Mouse (Mus musculus): ENCODE results near the gene Nacad.

Gene Nacad

GRCm38 (mm10) chr11:6585748-6586147, 20.1 kb downstream of the Nacad start:
- no peak for DNase-seq (ENCODE audit: extremely low read depth, insufficient read length, low spot score)

GRCm38 (mm10) chr11:6581560-6581959, 24.3 kb downstream of the Nacad start:
- DNase-seq (ENCODE audit: extremely low read depth, insufficient read length, low spot score), result no peak

GRCm38 (mm10) chr11:6580065-6580750, 25.6 kb downstream of the Nacad start:
- no peak for DNase-seq (ENCODE audit: extremely low read depth, insufficient read length, low spot score)

- no peak for DNase-seq (ENCODE audit: extremely low read depth, insufficient read length, low spot score)
Observed at GRCm38 (mm10) chr11:6579361-6579760, 26.5 kb downstream of the Nacad start.

GRCm38 (mm10) chr11:6576151-6576550, 29.7 kb downstream of the Nacad start:
- no peak for DNase-seq (ENCODE audit: extremely low read depth, insufficient read length, low spot score)

GRCm38 (mm10) chr11:6569410-6569777, 36.5 kb downstream of the Nacad start:
- no peak for DNase-seq (ENCODE audit: extremely low read depth, insufficient read length, low spot score)

GRCm38 (mm10) chr11:6568584-6569409, 37.1 kb downstream of the Nacad start:
- no peak for DNase-seq (ENCODE audit: extremely low read depth, insufficient read length, low spot score)

- DNase-seq (ENCODE audit: extremely low read depth, insufficient read length, low spot score), result no peak
Observed at GRCm38 (mm10) chr11:6567951-6568350, 37.9 kb downstream of the Nacad start.

- no peak for DNase-seq (ENCODE audit: extremely low read depth, insufficient read length, low spot score)
Observed at GRCm38 (mm10) chr11:6566496-6566895, 39.4 kb downstream of the Nacad start.

- DNase-seq (ENCODE audit: extremely low read depth, insufficient read length, low spot score), result no peak
Observed at GRCm38 (mm10) chr11:6563201-6563600, 42.7 kb downstream of the Nacad start.

GRCm38 (mm10) chr11:6562359-6562758, 43.5 kb downstream of the Nacad start:
- no peak for DNase-seq (ENCODE audit: extremely low read depth, insufficient read length, low spot score)

GRCm38 (mm10) chr11:6561474-6561873, 44.4 kb downstream of the Nacad start:
- no peak for DNase-seq (ENCODE audit: extremely low read depth, insufficient read length, low spot score)

- DNase-seq (ENCODE audit: extremely low read depth, insufficient read length, low spot score), result no peak
Observed at GRCm38 (mm10) chr11:6560655-6561360, 45.0 kb downstream of the Nacad start.

- DNase-seq (ENCODE audit: extremely low read depth, insufficient read length, low spot score), result no peak
Observed at GRCm38 (mm10) chr11:6559996-6560395, 45.9 kb downstream of the Nacad start.

- no peak for DNase-seq (ENCODE audit: extremely low read depth, insufficient read length, low spot score)
Observed at GRCm38 (mm10) chr11:6558234-6558633, 47.6 kb downstream of the Nacad start.

- DNase-seq (ENCODE audit: extremely low read depth, insufficient read length, low spot score), result no peak
Observed at GRCm38 (mm10) chr11:6550201-6550600, 55.7 kb downstream of the Nacad start.

GRCm38 (mm10) chr11:6549770-6550169, 56.1 kb downstream of the Nacad start:
- DNase-seq (ENCODE audit: extremely low read depth, insufficient read length, low spot score), result no peak
